Mouse (Mus musculus): ENCODE measurements around the gene Mpdu1.
"Not testable (repeated sequence)": the region's sequence is repeated elsewhere in the genome, so short reads cannot be mapped to it uniquely, and the experiment has no call there.

Mpdu1 gene

DNA sequence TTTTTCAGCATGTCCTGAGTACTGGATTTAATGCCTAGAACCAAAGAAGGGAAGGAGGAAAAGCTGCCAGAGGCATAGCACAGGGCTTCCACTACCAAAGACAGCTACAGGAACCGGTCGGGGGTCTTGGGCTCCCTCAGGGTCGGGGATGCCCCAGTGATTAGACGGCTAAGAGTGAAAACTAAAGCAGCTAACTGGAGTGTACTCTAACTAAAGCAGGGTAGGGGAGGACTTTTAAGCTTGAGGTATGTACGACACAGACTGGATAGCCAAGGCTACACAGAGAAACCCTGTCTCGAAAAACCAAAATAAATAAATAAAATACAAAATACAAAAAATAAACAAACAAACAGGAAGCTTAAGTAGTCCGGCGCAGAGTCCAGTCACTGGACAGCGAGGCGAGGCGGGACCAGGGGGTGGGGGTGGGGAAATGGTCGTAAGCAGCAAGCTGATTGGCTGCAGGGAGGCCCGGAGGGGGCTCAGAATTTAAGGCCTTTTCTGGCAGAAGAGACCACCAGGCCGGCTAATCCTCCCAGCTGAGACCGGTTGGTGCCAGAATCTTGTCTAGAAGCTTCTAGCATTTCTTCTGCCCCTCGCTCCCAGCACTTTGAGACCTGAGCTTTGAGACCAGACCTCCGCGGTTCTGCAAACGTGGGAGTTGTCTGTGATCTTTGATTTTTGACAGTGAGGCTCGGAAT lies 40.7 kb downstream of the Mpdu1 start, which contains the start of gene Sat2:
Gene Sat2 (plus strand): TSS at position 454 of the 698 bp plus-strand sequence.
- no peak for DNase-seq (ENCODE audit: low read depth, low spot score)

DNA sequence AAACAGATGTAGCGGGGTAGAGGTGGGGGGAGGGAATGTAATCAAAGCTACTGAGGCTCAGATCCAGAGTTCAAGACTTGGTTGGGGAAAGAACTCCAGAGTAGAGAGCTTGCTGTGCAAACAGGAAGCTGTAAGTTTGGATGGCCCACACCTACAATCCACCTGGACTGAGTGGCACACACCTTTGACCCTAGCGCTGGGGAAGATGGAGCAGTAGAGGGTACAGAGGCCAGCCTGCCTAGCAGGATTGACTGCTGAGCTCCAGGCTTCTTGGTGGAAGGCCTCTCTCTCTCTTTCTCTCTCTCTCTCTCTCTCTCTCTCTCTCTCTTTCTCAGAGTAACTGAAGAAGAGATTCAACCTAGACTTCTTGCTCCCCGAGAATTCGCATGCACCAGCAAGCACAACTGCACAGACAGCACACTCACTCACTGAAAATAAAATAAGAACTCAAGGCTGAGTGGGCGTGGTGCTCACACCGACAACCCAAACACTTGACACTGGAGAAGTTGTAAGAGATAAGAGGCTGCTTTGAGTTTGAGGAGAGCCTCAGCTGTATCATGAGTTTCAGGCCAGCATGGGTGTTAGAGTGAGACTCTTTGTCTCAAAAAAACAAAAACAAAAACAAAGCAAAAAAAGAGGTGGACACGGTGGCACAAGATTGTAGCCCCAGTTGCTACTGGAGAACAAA lies 41.9 kb downstream of the Mpdu1 start:
- DNase-seq (ENCODE audit: low read depth, low spot score), result no peak

DNA sequence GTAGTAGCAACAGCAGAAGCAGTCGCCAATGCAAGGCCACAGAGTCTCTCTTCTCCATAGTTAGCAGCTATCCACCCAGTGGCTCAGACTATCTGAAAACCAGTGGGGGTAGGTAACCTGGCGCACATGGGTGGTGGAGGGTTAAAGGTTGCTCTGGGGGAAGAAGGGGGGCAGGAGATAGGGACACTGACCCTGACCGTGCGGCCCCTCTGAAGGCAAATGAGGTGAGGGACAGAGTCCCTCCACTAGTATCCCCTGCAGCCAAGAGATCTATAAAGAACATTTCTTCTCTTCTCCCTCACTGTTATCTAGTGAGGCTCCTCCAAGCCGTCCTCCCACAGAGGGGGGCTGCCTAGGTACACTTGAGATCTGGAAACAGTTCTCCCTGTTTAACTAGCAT lies 44.6 kb downstream of the Mpdu1 start, which contains the start of gene Shbg:
Gene Shbg (minus strand): TSS at position 101 of the 400 bp plus-strand sequence.
- no peak for DNase-seq (ENCODE audit: low read depth, low spot score)

DNA sequence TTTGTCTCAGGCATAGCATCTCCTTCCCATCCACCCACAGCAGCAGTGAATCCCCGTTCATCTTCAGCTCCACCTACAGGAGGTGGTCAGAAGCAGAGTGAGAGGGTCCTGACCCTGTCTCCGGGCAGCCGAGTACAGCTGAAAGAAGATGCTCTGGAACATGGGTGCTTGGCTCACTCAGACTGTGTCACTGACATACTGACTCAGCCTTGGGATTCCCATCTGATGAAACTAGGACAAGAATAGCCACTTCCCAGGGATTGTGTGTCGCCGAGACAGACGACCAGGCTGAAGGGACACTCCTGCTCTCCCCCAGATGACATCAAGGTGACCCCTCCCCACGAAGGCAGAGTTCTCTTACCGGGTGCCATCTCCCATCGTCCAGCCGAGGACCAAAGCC lies 45.7 kb downstream of the Mpdu1 start:
- DNase-seq (ENCODE audit: low read depth, low spot score), result no peak

DNA sequence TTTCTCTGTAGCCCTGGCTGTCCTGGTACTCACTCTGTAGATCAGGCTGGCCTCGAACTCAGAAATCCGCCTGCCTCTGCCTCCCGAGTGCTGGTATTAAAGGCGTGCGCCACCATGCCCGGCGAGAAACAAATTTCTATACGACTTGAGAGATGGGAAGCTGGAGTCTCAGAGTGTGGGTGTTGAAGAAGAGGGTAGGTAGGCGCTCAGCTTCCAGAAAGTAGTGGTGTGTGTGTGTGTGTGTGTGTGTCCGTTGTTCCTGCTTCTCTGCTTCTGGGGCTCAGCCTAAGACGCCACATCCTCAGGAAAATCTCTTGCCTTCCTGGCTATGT lies 48.2 kb downstream of the Mpdu1 start:
- not testable (repeated sequence) for DNase-seq (ENCODE audit: low read depth, low spot score)

DNA sequence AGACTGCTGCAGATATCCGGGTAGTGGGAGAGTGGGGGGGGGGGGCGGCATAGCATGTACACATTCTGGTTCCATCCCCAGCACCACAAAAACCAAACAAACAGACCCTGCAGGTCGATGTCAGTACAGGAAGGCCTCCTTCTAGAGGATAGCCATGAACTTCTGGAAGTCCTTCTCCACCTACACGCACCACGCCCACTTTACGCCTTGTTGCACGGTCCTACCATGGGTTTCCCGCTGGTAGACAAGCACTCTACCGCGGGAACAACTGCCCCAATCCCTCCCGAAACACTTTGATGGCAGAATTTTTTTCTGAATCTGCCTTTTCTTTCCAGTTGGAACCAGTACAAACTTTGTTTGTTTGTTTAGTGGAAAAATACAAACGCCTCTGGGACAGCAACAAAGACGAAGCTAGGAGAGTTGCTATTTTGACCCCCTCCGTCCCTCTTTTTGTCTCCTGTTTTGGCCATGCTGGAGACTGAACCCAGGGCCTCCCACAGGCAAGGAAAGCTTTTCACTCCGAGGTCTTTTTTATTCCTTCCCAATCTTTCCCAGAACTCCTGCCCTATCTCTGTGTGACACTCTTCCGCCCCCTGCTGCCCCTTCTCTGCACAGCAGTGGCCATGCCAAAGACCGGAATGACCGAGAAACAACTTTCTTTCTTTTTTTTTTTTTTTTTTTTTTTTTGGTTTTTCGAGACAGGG lies 48.7 kb downstream of the Mpdu1 start:
- peak; percentile 61 for DNase-seq (ENCODE audit: low read depth, low spot score)

DNA sequence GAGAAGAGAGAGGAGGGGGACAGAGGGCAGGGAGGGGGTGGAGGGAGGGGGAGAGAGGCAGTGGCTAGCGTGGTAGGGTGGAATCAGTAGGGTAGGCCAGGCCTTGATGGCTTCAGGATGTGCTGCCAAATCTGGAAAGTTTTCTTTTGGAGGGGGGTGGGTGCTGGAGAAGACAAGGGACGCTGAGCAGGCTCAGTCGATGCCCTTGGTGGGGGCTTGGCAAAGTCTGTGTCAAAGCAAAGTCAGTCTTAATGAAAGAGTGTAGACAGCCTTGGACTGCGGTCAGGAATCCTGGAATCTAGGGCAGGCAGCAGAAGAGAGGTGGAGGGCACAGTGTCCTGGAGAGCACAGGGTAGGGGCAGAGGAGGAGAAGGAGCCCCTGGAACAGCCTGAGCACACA lies 51.5 kb downstream of the Mpdu1 start:
- no peak for DNase-seq (ENCODE audit: low read depth, low spot score)

DNA sequence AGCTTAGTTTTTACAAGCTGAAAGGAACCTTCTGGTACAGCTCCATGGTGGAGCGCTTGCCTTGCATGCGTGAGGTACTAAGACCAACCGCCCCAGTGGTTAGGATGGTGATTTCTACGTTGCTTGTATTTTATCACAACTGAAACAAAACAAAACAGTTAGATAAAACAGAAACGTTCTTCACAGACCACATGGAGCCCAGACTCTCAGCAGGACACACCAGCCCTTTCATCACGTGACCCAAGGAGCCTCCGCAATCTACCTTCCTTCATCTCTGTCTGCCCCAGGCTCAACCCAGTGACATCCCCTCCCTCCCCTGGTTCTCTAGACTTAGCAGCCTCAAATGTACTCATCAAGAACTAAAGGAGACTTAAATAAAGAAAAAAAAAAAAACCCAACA lies 53.0 kb downstream of the Mpdu1 start:
- DNase-seq (ENCODE audit: low read depth, low spot score), result no peak

DNA sequence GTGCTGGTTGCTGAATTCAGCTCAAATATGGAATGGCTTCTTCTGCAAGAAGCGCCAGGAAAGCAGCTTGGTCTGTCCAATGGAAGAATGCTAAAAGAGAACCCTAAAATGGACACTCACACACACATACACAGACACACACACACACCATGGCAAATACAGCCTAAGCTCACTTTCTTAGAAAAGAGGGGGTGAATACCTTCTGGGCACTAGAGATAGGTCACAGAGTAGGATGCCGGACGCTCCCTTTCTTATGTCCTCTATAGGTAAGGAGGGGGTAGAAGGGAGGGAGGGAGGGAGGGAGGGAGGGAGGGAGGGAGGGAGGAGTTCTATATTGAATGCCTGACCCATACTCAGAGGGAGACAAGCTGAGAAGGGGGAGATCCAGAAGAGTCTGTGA lies 53.9 kb downstream of the Mpdu1 start:
- DNase-seq (ENCODE audit: low read depth, low spot score), result no peak

DNA sequence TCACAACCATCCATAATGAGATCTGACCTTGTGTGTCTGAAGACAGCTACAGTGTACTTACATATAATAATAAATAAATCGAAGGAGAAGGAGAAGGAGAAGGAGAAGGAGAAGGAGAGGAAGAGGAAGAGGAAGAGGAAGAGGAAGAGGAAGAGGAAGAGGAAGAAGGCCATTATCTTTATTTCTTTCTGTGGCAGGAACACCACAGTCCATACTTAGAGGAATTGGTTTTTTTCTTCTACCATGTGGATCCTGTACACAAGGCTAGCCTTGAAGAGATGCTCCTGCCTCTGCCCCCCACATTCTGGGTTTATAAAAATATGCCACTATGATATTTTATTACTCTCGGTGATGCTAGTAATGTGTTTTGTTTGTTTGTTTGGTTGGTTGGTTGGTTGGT lies 55.6 kb downstream of the Mpdu1 start:
- no peak for DNase-seq (ENCODE audit: low read depth, low spot score)

Measured in retina, postnatal 7 days (tissue).